Mouse (Mus musculus) hindbrain, embryonic 15.5 days (tissue): ENCODE measurements around the gene Spesp1. TPM values are rescaled to one million over a fixed set of nuclear protein-coding genes. Genes with fewer than 3 reads are reported as not detected.

Experiments used
- ATAC-seq: fragments of 200-750 bp; cut with Nextera tagmentation; 2 replicates; pipeline ENCODE4 v1.8.0; 2017; ENCODE audit warnings: low read depth, moderate number of reproducible peaks, moderate TSS enrichment; ENCODE audit not compliant: low FRiP score
- H3K27ac ChIP-seq: fragments of 300-500 bp; sonication (generic); replicated peaks from 2 replicates; pipeline ENCODE4 v1.5.1; 2015; ENCODE audit warnings: mild to moderate bottlenecking, inconsistent platforms
- H3K27me3 ChIP-seq: fragments of 300-500 bp; sonication (generic); 2 replicates; pipeline ENCODE4 v1.6.1; 2015; ENCODE audit warnings: control low read depth, inconsistent platforms
- H3K36me3 ChIP-seq: fragments of 300-500 bp; sonication (generic); 2 replicates; pipeline ENCODE4 v1.6.1; 2015; ENCODE audit warnings: control low read depth, inconsistent platforms
- H3K4me1 ChIP-seq: fragments of 300-500 bp; sonication (generic); replicated peaks from 2 replicates; pipeline ENCODE4 v1.6.1; 2015; ENCODE audit warnings: control low read depth, inconsistent platforms
- H3K4me2 ChIP-seq: fragments of 300-500 bp; sonication (generic); 2 replicates; pipeline ENCODE4 v1.6.1; 2015; ENCODE audit warnings: moderate library complexity, mild to moderate bottlenecking, inconsistent platforms
- H3K4me3 ChIP-seq: fragments of 300-500 bp; sonication (generic); 2 replicates; pipeline ENCODE4 v1.5.1; 2015; ENCODE audit warnings: mild to moderate bottlenecking, inconsistent platforms
- H3K9ac ChIP-seq: fragments of 300-500 bp; sonication (generic); 2 replicates; pipeline ENCODE4 v1.6.1; 2015; ENCODE audit warnings: inconsistent platforms
- H3K9me3 ChIP-seq: fragments of 300-500 bp; sonication (generic); 2 replicates; pipeline ENCODE4 v1.6.1; 2016; ENCODE audit warnings: control low read depth, inconsistent platforms
- WGBS: fragments of 180-500 bp; shearing (Covaris S2); methylation state at CpG from one replicate; pipeline ENCODE4 v1.1.7; 2015; 5-methylcytosine and 5-hydroxymethylcytosine counted together
- polyA plus RNA-seq: library from polyadenylated mRNA; unstranded; fragments of >200 nt; fragmentation: Nextera tagmentation; extraction: Ambion mirVana; gene quantifications from 2 replicates; pipeline ENCODE4 v1.2.1, GENCODE M21; 2015

Spesp1 gene
- polyA plus RNA-seq = not detected in 2 replicates

- 88% methylated on average over 27 of the region's 27 CpGs for WGBS
- Histone ChIP-seq H3K4me3 (no peak within 1 kb of the TSS), H3K4me2 (no peak within 1 kb of the TSS), H3K27me3 (no peaks in the 10 kb centered on the region), H3K9me3 (no peaks in the 10 kb centered on the region), H3K4me1 (no peaks in the 10 kb centered on the region), H3K36me3 (no peaks in the 10 kb centered on the region), H3K27ac (no peak within 1 kb of the TSS), H3K9ac (no peak within 1 kb of the TSS)
- no peak for ATAC-seq
Observed at GRCm38 (mm10) chr9:62281991-62282390, at the start of gene Spesp1. TSS of gene Spesp1 (minus strand) at chr9:62282208.

GRCm38 (mm10) chr9:62325965-62326364 is 44.0 kb upstream of the Spesp1 start:
- H3K4me1 ChIP-seq = no peaks in the 10 kb centered on the region
- no peaks in the 10 kb centered on the region for H3K27me3 ChIP-seq
- no peak overlapping the region for H3K4me3 ChIP-seq
- H3K27ac ChIP-seq = no peak overlapping the region
- ATAC-seq = no peak
- no peak overlapping the region for H3K4me2 ChIP-seq
- H3K9ac ChIP-seq = no peak overlapping the region
- 70% methylated on average over 3 of the region's 3 CpGs for WGBS
- no peaks in the 10 kb centered on the region for H3K36me3 ChIP-seq
- no peaks in the 10 kb centered on the region for H3K9me3 ChIP-seq

GRCm38 (mm10) chr9:62323816-62324215 is 41.8 kb upstream of the Spesp1 start:
- no peak overlapping the region for H3K9ac ChIP-seq
- ATAC-seq = no peak
- no peaks in the 10 kb centered on the region for H3K27me3 ChIP-seq
- no peak overlapping the region for H3K27ac ChIP-seq
- H3K9me3 ChIP-seq = no peaks in the 10 kb centered on the region
- no peaks in the 10 kb centered on the region for H3K4me1 ChIP-seq
- 87% methylated on average over 1 of the region's 1 CpGs for WGBS
- no peak overlapping the region for H3K4me3 ChIP-seq
- no peak overlapping the region for H3K4me2 ChIP-seq
- no peaks in the 10 kb centered on the region for H3K36me3 ChIP-seq

GRCm38 (mm10) chr9:62318729-62319128 is 36.7 kb upstream of the Spesp1 start:
- ATAC-seq = no peak
- WGBS = 91% methylated on average over 4 of the region's 4 CpGs
- no peak overlapping the region for H3K9ac ChIP-seq
- H3K4me2 ChIP-seq = no peak overlapping the region
- H3K36me3 ChIP-seq = no peaks in the 10 kb centered on the region
- H3K27ac ChIP-seq = no peak overlapping the region
- no peaks in the 10 kb centered on the region for H3K9me3 ChIP-seq
- H3K4me3 ChIP-seq = no peak overlapping the region
- no peaks in the 10 kb centered on the region for H3K27me3 ChIP-seq
- H3K4me1 ChIP-seq = no peaks in the 10 kb centered on the region

GRCm38 (mm10) chr9:62315556-62315955 is 33.5 kb upstream of the Spesp1 start:
- no peak for ATAC-seq
- Histone ChIP-seq H3K9ac (no peak overlapping the region), H3K27me3 (no peaks in the 10 kb centered on the region), H3K9me3 (no peaks in the 10 kb centered on the region), H3K4me2 (no peak overlapping the region), H3K4me3 (no peak overlapping the region), H3K27ac (no peak overlapping the region), H3K36me3 (no peaks in the 10 kb centered on the region), H3K4me1 (no peaks in the 10 kb centered on the region)
- WGBS = 87% methylated on average over 6 of the region's 6 CpGs

- Histone ChIP-seq H3K4me3 (no peak overlapping the region), H3K27me3 (no peaks in the 10 kb centered on the region), H3K27ac (no peak overlapping the region), H3K36me3 (no peaks in the 10 kb centered on the region), H3K9ac (no peak overlapping the region), H3K9me3 (no peaks in the 10 kb centered on the region), H3K4me1 (no peaks in the 10 kb centered on the region), H3K4me2 (no peak overlapping the region)
- 58% methylated on average over 1 of the region's 1 CpGs for WGBS
- ATAC-seq = no peak
Observed at GRCm38 (mm10) chr9:62296891-62297290, 14.9 kb upstream of the Spesp1 start.

- 27% methylated on average over 7 of the region's 7 CpGs for WGBS
- peak; percentile 51; the same call in 1 of the 2 replicates for ATAC-seq
- no peaks in the 10 kb centered on the region for H3K27me3 ChIP-seq
- no peaks in the 10 kb centered on the region for H3K4me1 ChIP-seq
- no peak overlapping the region for H3K4me2 ChIP-seq
- no peaks in the 10 kb centered on the region for H3K9me3 ChIP-seq
- no peaks in the 10 kb centered on the region for H3K36me3 ChIP-seq
- H3K9ac ChIP-seq = no peak overlapping the region
- H3K4me3 ChIP-seq = no peak overlapping the region
- no peak overlapping the region for H3K27ac ChIP-seq
Observed at GRCm38 (mm10) chr9:62295006-62295698, 13.1 kb upstream of the Spesp1 start.

GRCm38 (mm10) chr9:62287633-62288025 is 5.6 kb upstream of the Spesp1 start:
- H3K4me2 ChIP-seq = no peak overlapping the region
- no peak for ATAC-seq
- 76% methylated on average over 4 of the region's 4 CpGs for WGBS

GRCm38 (mm10) chr9:62286967-62287632 is 5.1 kb upstream of the Spesp1 start:
- no peak overlapping the region for H3K9ac ChIP-seq

More at GRCm38 (mm10) chr9:62287633-62288025, 5.6 kb upstream of the Spesp1 start:
- no peak overlapping the region for H3K9ac ChIP-seq
- H3K4me3 ChIP-seq = no peak overlapping the region
- no peaks in the 10 kb centered on the region for H3K27me3 ChIP-seq
- no peaks in the 10 kb centered on the region for H3K4me1 ChIP-seq
- H3K9me3 ChIP-seq = no peaks in the 10 kb centered on the region
- no peaks in the 10 kb centered on the region for H3K36me3 ChIP-seq
- no peak overlapping the region for H3K27ac ChIP-seq

GRCm38 (mm10) chr9:62284266-62284665 is 2.3 kb upstream of the Spesp1 start:
- no peaks in the 10 kb centered on the region for H3K36me3 ChIP-seq
- WGBS = 84% methylated on average over 7 of the region's 7 CpGs
- no peak overlapping the region for H3K4me2 ChIP-seq
- no peaks in the 10 kb centered on the region for H3K4me1 ChIP-seq
- no peaks in the 10 kb centered on the region for H3K9me3 ChIP-seq
- H3K27me3 ChIP-seq = no peaks in the 10 kb centered on the region
- H3K27ac ChIP-seq = no peak overlapping the region
- ATAC-seq = no peak
- no peak overlapping the region for H3K4me3 ChIP-seq
- no peak overlapping the region for H3K9ac ChIP-seq

More at GRCm38 (mm10) chr9:62286967-62287632, 5.1 kb upstream of the Spesp1 start:
- H3K27ac ChIP-seq = no peak overlapping the region
- no peak overlapping the region for H3K4me3 ChIP-seq
- no peaks in the 10 kb centered on the region for H3K36me3 ChIP-seq
- no peaks in the 10 kb centered on the region for H3K4me1 ChIP-seq
- no peaks in the 10 kb centered on the region for H3K9me3 ChIP-seq
- H3K4me2 ChIP-seq = no peak overlapping the region
- no peaks in the 10 kb centered on the region for H3K27me3 ChIP-seq
- no peak for ATAC-seq
- WGBS = 42% methylated on average over 4 of the region's 4 CpGs

- Histone ChIP-seq H3K36me3 (no peaks in the 10 kb centered on the region), H3K4me3 (no peak overlapping the region), H3K9me3 (no peaks in the 10 kb centered on the region), H3K4me1 (no peaks in the 10 kb centered on the region), H3K27ac (no peak overlapping the region), H3K9ac (no peak overlapping the region), H3K4me2 (no peak overlapping the region), H3K27me3 (no peaks in the 10 kb centered on the region)
- ATAC-seq = no peak
- 65% methylated on average over 4 of the region's 4 CpGs for WGBS
Observed at GRCm38 (mm10) chr9:62276899-62277298, 5.1 kb downstream of the Spesp1 start.

GRCm38 (mm10) chr9:62270775-62271399 is 11.1 kb downstream of the Spesp1 start:
- Histone ChIP-seq H3K27ac (no peak overlapping the region), H3K9me3 (no peaks in the 10 kb centered on the region), H3K9ac (no peak overlapping the region), H3K4me1 (no peaks in the 10 kb centered on the region), H3K4me2 (no peak overlapping the region), H3K4me3 (no peak overlapping the region), H3K27me3 (no peaks in the 10 kb centered on the region), H3K36me3 (no peaks in the 10 kb centered on the region)
- no peak for ATAC-seq
- WGBS = 71% methylated on average over 7 of the region's 7 CpGs
